Mouse (Mus musculus) limb, embryonic 13.5 days (tissue): ENCODE data around the gene Rbfox1. TPM values are rescaled to one million over a fixed set of nuclear protein-coding genes. Genes with fewer than 3 reads are reported as not detected.

ENCODE experiments used
- ATAC-seq: fragments of 200-750 bp; cut with Nextera tagmentation; 2 replicates; pipeline ENCODE4 v1.8.0; 2017; ENCODE audit warnings: low read depth, moderate number of reproducible peaks, moderate TSS enrichment; ENCODE audit not compliant: low FRiP score
- H3K27ac ChIP-seq: fragments of 300-500 bp; sonication (generic); 2 replicates; pipeline ENCODE4 v1.5.1; 2015; ENCODE audit warnings: inconsistent platforms, mild to moderate bottlenecking, moderate library complexity
- H3K27me3 ChIP-seq: fragments of 300-500 bp; sonication (generic); 2 replicates; pipeline ENCODE4 v1.6.1; 2015; ENCODE audit warnings: mild to moderate bottlenecking, inconsistent platforms
- H3K36me3 ChIP-seq: fragments of 300-500 bp; sonication (generic); 2 replicates; pipeline ENCODE4 v1.6.1; 2015; ENCODE audit warnings: inconsistent platforms, mild to moderate bottlenecking, moderate library complexity
- H3K4me1 ChIP-seq: fragments of 300-500 bp; sonication (generic); 2 replicates; pipeline ENCODE4 v1.6.1; 2015; ENCODE audit warnings: inconsistent platforms
- H3K4me2 ChIP-seq: fragments of 300-500 bp; sonication (generic); replicated peaks from 2 replicates; pipeline ENCODE4 v1.6.1; 2015; ENCODE audit warnings: inconsistent platforms, mild to moderate bottlenecking, moderate library complexity
- H3K4me3 ChIP-seq: fragments of 300-500 bp; sonication (generic); 2 replicates; pipeline ENCODE4 v1.5.1; 2015; ENCODE audit warnings: moderate library complexity, mild to moderate bottlenecking, inconsistent platforms
- H3K9ac ChIP-seq: fragments of 300-500 bp; sonication (generic); 2 replicates; pipeline ENCODE4 v1.6.1; 2015; ENCODE audit warnings: mild to moderate bottlenecking, inconsistent platforms
- H3K9me3 ChIP-seq: fragments of 300-500 bp; sonication (generic); 2 replicates; pipeline ENCODE4 v1.6.1; 2016; ENCODE audit warnings: inconsistent platforms
- WGBS: fragments of 180-500 bp; shearing (Covaris S2); methylation state at CpG from one replicate; pipeline ENCODE4 v1.1.7; 2015; 5-methylcytosine and 5-hydroxymethylcytosine counted together
- polyA plus RNA-seq: library from polyadenylated mRNA; unstranded; fragments of >200 nt; fragmentation: Nextera tagmentation; extraction: Ambion mirVana; gene quantifications from 2 replicates; pipeline ENCODE4 v1.2.1, GENCODE M21; 2015

Gene Rbfox1
- polyA plus RNA-seq, 1 experiment from 2014 or later: 4.1 TPM

GRCm38 (mm10) chr16:6000016-6000415 is 114.9 kb downstream of the Rbfox1 start:
- Histone ChIP-seq H3K4me2 (no peak overlapping the region), H3K27ac (no peak overlapping the region), H3K9ac (no peak overlapping the region), H3K9me3 (no peaks in the 10 kb centered on the region), H3K36me3 (no peaks in the 10 kb centered on the region), H3K4me3 (no peak overlapping the region), H3K27me3 (no peaks in the 10 kb centered on the region), H3K4me1 (no peaks in the 10 kb centered on the region)
- 58% methylated on average over 1 of the region's 1 CpGs for WGBS
- no peak for ATAC-seq

DNA sequence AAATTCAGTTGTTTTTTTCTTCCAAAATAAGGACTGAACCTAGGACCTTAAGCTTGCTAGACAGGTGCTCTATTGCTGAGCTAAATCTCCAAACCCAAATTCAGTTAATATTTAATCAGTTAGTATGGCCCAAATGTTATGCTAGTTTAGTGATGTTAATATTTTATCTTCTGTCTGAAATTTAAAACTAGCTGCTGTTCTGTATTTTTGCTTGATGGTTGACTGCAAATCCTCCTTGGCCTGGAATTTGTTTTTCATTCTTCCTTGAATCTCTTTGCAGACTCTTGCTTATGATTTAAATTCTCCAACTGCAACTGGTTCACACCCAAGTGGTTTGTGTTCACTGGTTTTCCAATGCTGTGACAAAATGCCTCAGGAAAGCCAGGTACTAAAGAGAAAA is 121.8 kb downstream of the Rbfox1 start:
- Histone ChIP-seq H3K4me1 (no peaks in the 10 kb centered on the region), H3K27me3 (no peaks in the 10 kb centered on the region), H3K9me3 (no peaks in the 10 kb centered on the region), H3K4me3 (no peak overlapping the region), H3K4me2 (no peak overlapping the region), H3K27ac (no peak overlapping the region), H3K36me3 (no peaks in the 10 kb centered on the region), H3K9ac (no peak overlapping the region)
- ATAC-seq: no peak

GRCm38 (mm10) chr16:6012853-6013252 is 127.7 kb downstream of the Rbfox1 start:
- Histone ChIP-seq H3K36me3 (no peaks in the 10 kb centered on the region), H3K4me2 (no peak overlapping the region), H3K4me3 (no peak overlapping the region), H3K9me3 (no peaks in the 10 kb centered on the region), H3K27me3 (no peaks in the 10 kb centered on the region), H3K4me1 (no peaks in the 10 kb centered on the region), H3K27ac (no peak overlapping the region), H3K9ac (no peak overlapping the region)
- WGBS: 79% methylated on average over 3 of the region's 3 CpGs
- no peak for ATAC-seq

DNA sequence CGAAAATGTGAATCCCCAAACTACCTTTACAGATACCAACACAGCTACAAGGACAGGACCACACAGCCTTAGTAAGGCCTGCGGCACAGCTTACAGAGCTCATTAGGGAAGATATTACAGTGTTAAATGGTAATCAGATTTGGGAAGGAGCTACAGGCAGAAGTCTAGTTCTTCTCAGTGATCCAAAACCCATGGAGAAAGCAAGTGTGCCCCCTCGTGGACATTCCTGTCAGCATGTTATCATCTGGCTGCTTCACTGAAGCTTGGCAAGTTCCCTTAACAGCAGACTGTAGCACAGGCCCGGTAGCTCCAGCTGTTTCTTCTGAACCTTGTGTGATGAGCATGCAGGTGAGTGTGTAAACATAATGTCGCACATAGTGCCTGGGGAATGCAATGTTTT is 133.5 kb downstream of the Rbfox1 start:
- 38% methylated on average over 5 of the region's 5 CpGs for WGBS
- no peaks in the 10 kb centered on the region for H3K4me1 ChIP-seq
- no peak overlapping the region for H3K27ac ChIP-seq
- no peak overlapping the region for H3K9ac ChIP-seq
- H3K4me2 ChIP-seq: no peak overlapping the region
- no peaks in the 10 kb centered on the region for H3K36me3 ChIP-seq
- ATAC-seq: no peak
- no peak overlapping the region for H3K4me3 ChIP-seq
- no peaks in the 10 kb centered on the region for H3K9me3 ChIP-seq
- no peaks in the 10 kb centered on the region for H3K27me3 ChIP-seq

- H3K4me3 ChIP-seq: no peak overlapping the region
- no peaks in the 10 kb centered on the region for H3K9me3 ChIP-seq
- no peak overlapping the region for H3K27ac ChIP-seq
- H3K36me3 ChIP-seq: no peaks in the 10 kb centered on the region
- H3K4me2 ChIP-seq: no peak overlapping the region
- H3K9ac ChIP-seq: no peak overlapping the region
- H3K4me1 ChIP-seq: no peaks in the 10 kb centered on the region
- WGBS: 24% methylated on average over 1 of the region's 1 CpGs
- no peaks in the 10 kb centered on the region for H3K27me3 ChIP-seq
- no peak for ATAC-seq
These were observed 134.2 kb downstream of the Rbfox1 start for GRCm38 (mm10) chr16:6019361-6019760.

- Histone ChIP-seq H3K4me1 (no peaks in the 10 kb centered on the region), H3K36me3 (no peaks in the 10 kb centered on the region), H3K4me2 (no peak overlapping the region), H3K4me3 (no peak overlapping the region), H3K27me3 (no peaks in the 10 kb centered on the region), H3K27ac (no peak overlapping the region), H3K9ac (no peak overlapping the region), H3K9me3 (no peaks in the 10 kb centered on the region)
- no peak for ATAC-seq
- WGBS: 73% methylated on average over 1 of the region's 1 CpGs
These were observed 146.1 kb downstream of the Rbfox1 start for GRCm38 (mm10) chr16:6031280-6031679.

- H3K9ac ChIP-seq: no peak overlapping the region
- 83% methylated on average over 7 of the region's 7 CpGs for WGBS
- H3K4me3 ChIP-seq: no peak overlapping the region
- H3K27me3 ChIP-seq: no peaks in the 10 kb centered on the region
- H3K9me3 ChIP-seq: no peaks in the 10 kb centered on the region
- H3K27ac ChIP-seq: no peak overlapping the region
- no peak overlapping the region for H3K4me2 ChIP-seq
- no peaks in the 10 kb centered on the region for H3K36me3 ChIP-seq
- no peak for ATAC-seq
- H3K4me1 ChIP-seq: no peaks in the 10 kb centered on the region
These were observed 147.4 kb downstream of the Rbfox1 start for GRCm38 (mm10) chr16:6032563-6032962.

DNA sequence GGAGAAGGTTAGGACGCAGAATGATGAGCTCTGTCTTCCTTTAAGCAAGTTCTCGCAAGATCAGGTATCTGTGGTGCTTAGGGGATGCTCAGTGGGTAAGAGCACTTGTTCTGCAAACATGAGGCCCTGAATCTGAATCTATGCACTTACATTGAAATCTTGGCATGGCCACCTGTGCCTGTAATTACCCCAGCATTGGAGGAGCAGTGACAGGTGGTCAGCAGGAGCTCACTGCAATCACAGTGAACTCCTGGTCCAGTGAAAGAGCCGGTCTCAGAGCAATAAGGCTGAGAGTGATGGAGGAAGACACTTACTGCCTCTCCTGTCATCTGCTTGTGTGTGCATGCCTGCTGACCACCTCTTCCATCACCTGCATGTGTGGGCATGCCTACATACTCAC is 149.7 kb downstream of the Rbfox1 start:
- H3K36me3 ChIP-seq: no peaks in the 10 kb centered on the region
- H3K4me1 ChIP-seq: no peaks in the 10 kb centered on the region
- no peaks in the 10 kb centered on the region for H3K27me3 ChIP-seq
- ATAC-seq: no peak
- no peak overlapping the region for H3K27ac ChIP-seq
- no peak overlapping the region for H3K9ac ChIP-seq
- no peak overlapping the region for H3K4me2 ChIP-seq
- H3K9me3 ChIP-seq: no peaks in the 10 kb centered on the region
- no peak overlapping the region for H3K4me3 ChIP-seq
- WGBS: 82% methylated on average over 3 of the region's 3 CpGs

GRCm38 (mm10) chr16:6037009-6037408 is 151.9 kb downstream of the Rbfox1 start:
- H3K27ac ChIP-seq: no peak overlapping the region
- no peaks in the 10 kb centered on the region for H3K27me3 ChIP-seq
- H3K36me3 ChIP-seq: no peaks in the 10 kb centered on the region
- H3K4me1 ChIP-seq: no peaks in the 10 kb centered on the region
- no peak for ATAC-seq
- no peak overlapping the region for H3K4me2 ChIP-seq
- H3K9ac ChIP-seq: no peak overlapping the region
- WGBS: 79% methylated on average over 7 of the region's 7 CpGs
- no peaks in the 10 kb centered on the region for H3K9me3 ChIP-seq
- H3K4me3 ChIP-seq: no peak overlapping the region

- WGBS: 79% methylated on average over 3 of the region's 3 CpGs
- Histone ChIP-seq H3K4me1 (no peaks in the 10 kb centered on the region), H3K27ac (no peak overlapping the region), H3K27me3 (no peaks in the 10 kb centered on the region), H3K36me3 (no peaks in the 10 kb centered on the region), H3K9me3 (no peaks in the 10 kb centered on the region), H3K4me3 (no peak overlapping the region), H3K9ac (no peak overlapping the region), H3K4me2 (no peak overlapping the region)
- ATAC-seq: no peak
These were observed 157.6 kb downstream of the Rbfox1 start for GRCm38 (mm10) chr16:6042766-6043165.

DNA sequence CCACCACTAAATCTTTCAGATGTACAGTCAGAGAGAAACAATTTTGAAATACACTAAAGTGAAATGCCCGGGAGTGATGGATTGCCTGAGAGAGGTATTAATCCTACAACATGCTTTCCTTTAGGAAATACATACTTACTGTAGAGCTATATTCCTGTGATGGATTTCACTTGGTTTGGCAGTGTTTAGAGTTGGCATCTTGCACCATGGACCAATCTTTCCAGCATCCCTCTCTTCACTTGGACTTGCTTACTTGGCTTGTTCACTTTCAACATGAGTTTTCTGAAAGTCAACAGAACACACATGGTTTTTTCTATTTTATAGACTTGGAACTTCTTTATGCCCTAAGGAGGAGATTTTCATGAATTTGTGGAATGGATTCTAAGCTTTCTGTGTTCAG is 163.4 kb downstream of the Rbfox1 start:
- Histone ChIP-seq H3K4me2 (no peak overlapping the region), H3K27ac (no peak overlapping the region), H3K36me3 (no peaks in the 10 kb centered on the region), H3K27me3 (no peaks in the 10 kb centered on the region), H3K4me3 (no peak overlapping the region), H3K9me3 (no peaks in the 10 kb centered on the region), H3K9ac (no peak overlapping the region), H3K4me1 (no peaks in the 10 kb centered on the region)
- 94% methylated on average over 1 of the region's 1 CpGs for WGBS
- no peak for ATAC-seq

- Histone ChIP-seq H3K9me3 (no peaks in the 10 kb centered on the region), H3K4me3 (no peak overlapping the region), H3K36me3 (no peaks in the 10 kb centered on the region), H3K4me2 (no peak overlapping the region), H3K27me3 (no peaks in the 10 kb centered on the region), H3K27ac (no peak overlapping the region), H3K9ac (no peak overlapping the region), H3K4me1 (no peaks in the 10 kb centered on the region)
- 86% methylated on average over 1 of the region's 1 CpGs for WGBS
- no peak for ATAC-seq
These were observed 177.3 kb downstream of the Rbfox1 start for GRCm38 (mm10) chr16:6062495-6062894.

- Histone ChIP-seq H3K9ac (no peak overlapping the region), H3K27me3 (no peaks in the 10 kb centered on the region), H3K4me3 (no peak overlapping the region), H3K4me2 (no peak overlapping the region), H3K9me3 (no peaks in the 10 kb centered on the region), H3K4me1 (no peaks in the 10 kb centered on the region), H3K36me3 (no peaks in the 10 kb centered on the region), H3K27ac (no peak overlapping the region)
- ATAC-seq: no peak
- WGBS: 84% methylated on average over 4 of the region's 4 CpGs
These were observed 180.3 kb downstream of the Rbfox1 start for GRCm38 (mm10) chr16:6065481-6065880.
